Mouse (Mus musculus) NIH3T3 (cell line): ENCODE measurements around the gene Defb35.
"Not testable (repeated sequence)": the region's sequence is repeated elsewhere in the genome, so short reads cannot be mapped to it uniquely, and the experiment has no call there.

Experiments used
- DNase-seq: peaks from one replicate; pipeline ENCODE4 v3.0.0-alpha.2; 2012; ENCODE audit warnings: low read depth

Defb35 gene

DNA sequence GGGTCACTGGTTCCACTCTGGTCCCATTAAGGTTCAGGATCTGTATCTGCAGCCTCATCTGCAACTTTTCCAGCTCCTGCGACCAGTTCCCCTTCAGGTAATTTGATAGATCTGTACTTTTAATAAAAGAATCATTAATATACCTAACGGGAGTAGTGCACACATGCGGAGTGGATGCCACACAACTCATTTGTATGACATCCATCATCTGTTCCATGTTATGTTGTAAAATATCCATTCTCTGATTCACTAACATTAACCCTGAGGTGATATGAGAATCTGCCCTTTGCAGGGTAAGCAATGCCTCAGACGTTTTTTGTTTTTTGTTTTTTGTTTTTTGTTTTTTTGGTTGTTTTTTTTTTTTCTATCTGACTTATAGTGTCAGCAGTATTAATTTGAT, at the start of gene Defb35:
Defb35 (plus strand) TSS at position 301 of the 400 bp plus-strand sequence.
- DNase-seq = not testable (repeated sequence)

- not testable (repeated sequence) for DNase-seq
Observed at GRCm38 (mm10) chr8:21906290-21906689, 31.9 kb upstream of the Defb35 start, which contains the start of gene Defb11. Gene Defb11, minus strand, starts transcription at chr8:21906412.

DNA sequence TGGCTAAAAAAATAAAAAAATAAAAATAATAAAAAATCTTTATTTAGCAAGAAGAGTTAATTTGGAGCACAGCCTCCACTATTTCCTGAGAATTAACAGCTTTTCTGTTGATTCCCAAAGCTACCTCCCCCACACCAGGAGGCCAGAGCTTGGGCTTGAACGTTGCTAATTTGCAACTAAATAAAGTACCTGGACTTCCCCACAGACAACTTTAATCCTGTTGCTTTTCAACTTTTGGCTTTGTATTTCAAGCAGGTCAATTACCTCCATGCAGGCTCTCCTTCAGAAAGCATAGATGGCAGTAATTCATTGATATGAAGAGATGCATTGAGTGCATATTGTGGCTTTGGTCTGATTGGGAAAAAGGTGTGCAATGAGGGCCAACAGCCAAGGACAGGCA, 26.2 kb upstream of the Defb35 start:
- no peak for DNase-seq

GRCm38 (mm10) chr8:21912554-21912953, 25.6 kb upstream of the Defb35 start:
- no peak for DNase-seq

DNA sequence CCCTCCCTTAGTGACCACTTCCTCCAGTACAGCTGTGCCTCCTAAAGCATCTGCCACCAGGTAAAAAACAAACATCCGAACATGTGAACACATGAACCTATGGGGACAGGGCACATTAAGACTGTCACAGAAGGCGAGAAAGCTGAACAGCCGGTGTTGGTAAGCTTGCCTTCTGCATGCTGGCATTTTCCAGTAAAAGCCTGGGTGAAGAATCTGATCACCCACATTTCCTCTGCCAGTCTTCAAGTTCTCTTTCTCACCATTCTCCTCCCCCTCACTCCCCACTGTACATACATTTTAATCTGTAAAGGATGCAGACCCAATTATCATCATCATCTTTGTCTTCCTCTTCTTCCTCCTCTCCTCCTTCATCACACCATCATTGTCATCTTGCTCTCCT, 22.5 kb upstream of the Defb35 start:
- DNase-seq = no peak

GRCm38 (mm10) chr8:21930754-21931153, 7.4 kb upstream of the Defb35 start:
- DNase-seq = not testable (repeated sequence)

GRCm38 (mm10) chr8:21932610-21933009, 5.5 kb upstream of the Defb35 start, which contains the start of gene Defb15:
Gene Defb15, minus strand, starts transcription at chr8:21932710.
- DNase-seq = no peak

DNA sequence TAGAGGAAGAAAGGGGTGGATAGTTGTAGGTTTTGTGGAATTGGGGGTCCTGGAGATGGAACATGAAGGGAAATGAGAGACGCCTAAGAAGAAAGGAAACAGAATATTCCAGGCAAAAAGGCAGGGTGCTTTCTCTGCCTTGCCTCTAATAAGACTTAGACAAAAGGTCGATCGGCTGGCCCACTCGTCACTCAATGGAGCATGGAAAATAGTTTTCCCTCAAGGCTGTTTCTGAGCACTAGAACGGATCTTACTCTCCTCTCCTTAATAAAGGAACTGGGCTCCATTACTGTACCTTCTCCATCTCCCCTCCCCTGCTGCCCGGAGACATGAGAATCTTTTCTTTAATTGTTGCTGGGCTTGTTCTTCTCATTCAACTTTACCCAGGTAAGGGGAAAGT, 8.3 kb downstream of the Defb35 start, which contains the start of gene Defb13:
Defb13 (plus strand) TSS at position 301 of the 400 bp plus-strand sequence.
- no peak for DNase-seq

DNA sequence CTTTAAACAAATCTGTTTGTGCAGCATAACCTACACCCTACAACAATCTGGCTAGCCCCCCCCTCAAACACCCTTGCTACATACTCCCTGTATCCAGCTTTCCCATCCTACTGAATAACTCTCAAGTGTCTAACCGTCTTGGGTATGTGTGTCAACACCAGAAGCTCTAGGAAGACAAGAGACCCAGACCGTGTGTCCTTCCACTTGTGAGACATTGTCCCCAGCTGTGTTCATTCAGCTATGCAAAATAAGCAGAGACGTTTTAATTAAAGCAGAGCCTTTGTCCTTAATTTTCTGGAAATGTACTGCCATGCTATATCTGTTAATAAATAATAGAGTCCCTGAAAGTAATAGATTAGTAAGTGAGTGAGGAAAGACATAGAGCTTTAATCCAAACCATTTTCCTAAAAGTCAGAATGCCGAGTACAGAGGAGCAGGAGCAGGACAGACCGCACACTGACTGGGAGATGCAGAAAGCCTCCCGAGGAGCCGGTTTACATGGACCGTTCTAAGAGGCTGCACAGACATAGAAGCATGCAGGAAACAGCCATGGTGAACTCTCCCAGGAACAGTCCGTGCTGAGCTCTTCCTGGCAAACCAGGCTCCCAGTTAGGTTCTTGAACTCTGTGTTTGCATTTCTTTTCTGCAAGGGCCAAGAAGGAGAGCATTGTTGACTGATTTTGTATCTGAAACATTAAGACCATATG, 9.3 kb downstream of the Defb35 start:
- DNase-seq = no peak

- peak; percentile 76 for DNase-seq
Observed at GRCm38 (mm10) chr8:21955321-21955720, 17.2 kb downstream of the Defb35 start.

DNA sequence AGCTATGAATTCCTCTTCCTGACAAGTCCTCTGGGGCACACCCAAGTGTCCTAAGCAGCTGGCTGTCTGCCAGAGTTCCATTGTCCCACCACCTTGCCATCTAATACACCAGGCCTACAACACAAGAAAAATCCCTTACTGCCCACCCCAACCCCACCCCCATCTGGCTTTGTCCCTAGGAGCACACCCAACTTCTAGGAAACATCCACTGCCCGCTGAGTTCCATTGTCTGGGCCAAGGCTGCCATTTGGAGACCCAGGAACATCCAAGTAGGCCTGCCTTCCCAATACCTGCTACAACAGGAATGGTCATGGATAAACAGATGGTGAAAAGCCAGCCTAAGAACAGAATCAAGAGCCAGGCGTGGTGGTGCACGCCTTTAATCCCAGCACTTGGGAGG, 18.2 kb downstream of the Defb35 start:
- no peak for DNase-seq

- no peak for DNase-seq
Observed at GRCm38 (mm10) chr8:21958414-21958813, 20.3 kb downstream of the Defb35 start, which contains the start of gene Fam90a1a. Gene Fam90a1a, plus strand, starts transcription at chr8:21958714.

- DNase-seq = no peak
Observed at GRCm38 (mm10) chr8:21966646-21967045, 28.5 kb downstream of the Defb35 start.

- no peak for DNase-seq
Observed at GRCm38 (mm10) chr8:21969475-21969874, 31.3 kb downstream of the Defb35 start, which contains the start of gene Ccdc70. Gene Ccdc70, plus strand, starts transcription at chr8:21969775.

DNA sequence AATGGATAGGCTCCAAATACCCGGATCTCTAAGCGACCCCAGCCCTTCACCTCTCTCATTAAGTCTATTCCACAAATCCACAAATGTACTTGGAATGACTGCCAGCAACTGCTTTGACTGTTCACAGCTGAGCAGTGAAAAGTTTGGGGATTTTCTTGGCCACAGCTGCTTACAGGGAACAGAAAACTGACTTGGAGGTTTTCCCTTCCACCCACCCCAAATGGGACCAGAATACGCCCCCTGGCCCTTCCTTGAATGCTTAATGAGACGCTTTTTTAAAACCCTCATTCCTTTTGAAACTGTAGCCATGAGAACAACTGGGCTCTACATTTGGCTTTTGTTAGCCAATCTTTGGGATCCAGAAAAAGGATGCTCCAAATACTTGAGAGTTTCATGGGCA, 40.0 kb downstream of the Defb35 start:
- no peak for DNase-seq

DNA sequence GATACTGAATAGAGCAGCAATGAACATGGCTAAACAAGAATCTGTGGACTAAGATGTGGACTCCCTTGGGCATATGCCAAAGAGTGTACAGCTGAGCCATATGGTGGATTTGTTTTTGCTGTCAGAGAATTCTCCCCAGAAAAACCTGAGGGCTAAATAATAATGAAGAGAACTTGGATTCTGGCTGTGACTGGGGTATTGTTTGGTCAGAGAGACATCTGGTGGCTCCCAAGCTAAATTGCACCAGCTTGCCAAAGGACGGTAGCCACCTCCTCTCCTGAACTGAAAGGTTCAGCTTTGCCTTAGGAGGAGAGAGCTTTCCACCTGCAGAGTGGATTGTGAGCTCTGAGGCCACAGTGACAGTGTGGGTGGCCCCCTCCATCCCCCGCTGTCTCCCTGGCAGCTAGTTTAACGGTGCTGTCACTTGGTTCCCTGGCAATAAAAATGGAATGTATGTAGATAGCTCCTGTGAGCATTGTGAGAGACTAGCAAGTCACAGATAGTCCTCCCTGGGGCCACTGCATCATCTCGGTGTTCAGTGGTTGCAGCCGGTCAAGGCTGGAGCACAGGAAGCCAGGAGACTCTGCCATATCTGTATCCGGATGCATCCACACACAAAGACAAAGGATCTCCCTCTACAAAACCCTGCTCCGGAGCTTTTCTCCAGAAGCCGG, 43.6 kb downstream of the Defb35 start:
- peak; percentile 19 for DNase-seq
